Mouse (Mus musculus) c-Kit-positive CD71-positive TER-119-positive erythroid progenitor cells, embryonic 14.5 days (primary cell): ENCODE measurements around the gene Cyp3a59.
"Not testable (repeated sequence)": the region's sequence is repeated elsewhere in the genome, so short reads cannot be mapped to it uniquely, and the experiment has no call there.

Source experiments
- DNase-seq: peaks from one replicate; pipeline ENCODE4 v3.0.0-alpha.2; 2013; ENCODE audit warnings: low spot score

Gene Cyp3a59

GRCm38 (mm10) chr5:146078945-146079344 lies at the start of gene Cyp3a59:
Cyp3a59 (plus strand) TSS chr5:146079257.
- not testable (repeated sequence) for DNase-seq

GRCm38 (mm10) chr5:146070099-146070498 lies 9.0 kb upstream of the Cyp3a59 start:
- DNase-seq: no peak

- no peak for DNase-seq
These were observed 68.8 kb downstream of the Cyp3a59 start for GRCm38 (mm10) chr5:146147903-146148302.

GRCm38 (mm10) chr5:146150454-146150853 lies 71.4 kb downstream of the Cyp3a59 start:
- no peak for DNase-seq

GRCm38 (mm10) chr5:146158326-146158725 lies 79.3 kb downstream of the Cyp3a59 start:
- not testable (repeated sequence) for DNase-seq

GRCm38 (mm10) chr5:146160439-146160838 lies 81.4 kb downstream of the Cyp3a59 start, which contains the start of gene Gm5565:
Gm5565 (minus strand) TSS chr5:146160539.
- DNase-seq: not testable (repeated sequence)
